Comparison of ENCODE assay signal across 16 mouse cellular contexts in the genomic region with DNA sequence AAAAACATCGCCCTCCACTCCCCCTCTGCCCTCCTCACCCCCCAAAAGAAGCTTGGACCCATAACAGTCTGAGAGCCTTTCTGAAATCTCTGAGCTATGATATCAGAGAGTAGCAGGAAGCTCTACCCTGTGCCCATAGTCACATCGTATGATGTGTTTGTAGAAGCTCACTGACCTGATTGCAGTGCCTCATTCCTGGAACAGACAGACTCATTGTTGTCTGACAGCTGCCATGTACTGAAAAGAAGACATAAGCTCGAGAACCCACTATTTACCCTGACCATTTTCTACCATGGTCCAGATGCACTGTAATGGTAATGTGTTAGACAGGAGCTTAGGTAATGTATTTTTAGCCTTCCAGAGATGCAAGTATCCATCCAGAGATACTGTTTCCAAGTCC.
"Had no signal": no experiment of that assay in that cellular context is flagged by ENCODE, and none has a peak within 500 bp of the region (broad histone marks: within the 10 kb centered on the region; RNA-seq: fewer than 3 reads in every experiment).

No protein-coding gene starts in this region.

- DNase-seq: heart, postnatal 10 days; heart, postnatal 14 days; heart, postnatal 36 days; heart, postnatal 4 days; kidney, adult 11 months; kidney, adult 18-20 months; kidney, adult 2 months; kidney, adult 8-10 months; kidney, adult 9 months; kidney, postnatal 10 days; kidney, postnatal 14 days; kidney, postnatal 25 days; kidney, postnatal 36 days; kidney, postnatal 4 days; layer of hippocampus, adult 9-11 months; layer of hippocampus, postnatal 36 days had no signal
